Mouse (Mus musculus) ovary, postnatal 36 days (tissue): ENCODE data around the gene Ugt1a9.
"Not testable (repeated sequence)": the region's sequence is repeated elsewhere in the genome, so short reads cannot be mapped to it uniquely, and the experiment has no call there.

Experiments
- DNase-seq: peaks from one replicate; pipeline ENCODE4 v3.0.0; 2022; ENCODE audit warnings: low spot score, mixed read lengths

Gene Ugt1a9

DNA sequence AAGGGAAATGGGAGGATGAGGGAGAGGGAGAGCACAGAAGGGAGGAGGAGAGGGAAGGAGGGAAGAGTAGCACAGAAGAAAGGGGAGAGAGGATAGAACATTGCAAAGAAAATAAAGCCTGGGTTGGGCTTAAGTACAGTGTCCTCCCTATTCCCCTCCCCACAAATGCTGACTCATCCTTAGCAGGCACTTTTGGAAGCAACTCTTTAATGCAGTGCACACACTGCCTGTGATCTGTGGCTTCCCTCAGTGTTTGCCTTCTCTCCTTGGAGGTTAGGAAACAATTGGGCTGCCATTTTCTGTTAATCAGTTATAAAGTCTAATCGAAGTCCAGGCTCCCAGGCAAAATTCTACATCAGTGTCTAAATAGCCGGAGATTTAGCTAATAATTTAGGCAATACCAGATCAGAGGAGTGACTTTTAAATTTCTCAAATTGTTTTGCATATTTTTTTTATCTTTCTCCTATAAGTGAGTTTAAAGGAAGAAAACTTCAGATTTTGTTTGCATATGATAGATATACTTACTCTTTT, 38.5 kb downstream of the Ugt1a9 start:
- DNase-seq, result not testable (repeated sequence)

DNA sequence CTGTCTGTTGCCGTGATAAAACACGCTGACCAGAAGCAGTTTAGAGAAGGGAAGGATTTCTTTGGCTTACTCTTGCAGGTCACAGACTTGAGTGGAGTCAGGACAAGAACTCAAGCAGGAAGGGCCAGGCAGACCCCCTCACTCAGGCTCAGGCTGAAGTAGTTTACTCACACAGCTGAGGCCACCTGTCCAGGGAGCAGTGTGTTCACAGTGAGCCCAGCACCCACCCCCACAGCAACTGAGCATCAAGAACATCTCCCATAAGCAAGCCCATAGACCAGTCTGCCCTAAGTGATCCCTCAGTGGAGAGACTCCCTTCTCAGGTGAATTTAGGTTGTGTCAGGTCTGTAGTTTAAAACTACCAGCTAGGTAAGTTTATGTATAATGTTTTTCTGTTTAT, 39.0 kb downstream of the Ugt1a9 start:
- not testable (repeated sequence) for DNase-seq

DNA sequence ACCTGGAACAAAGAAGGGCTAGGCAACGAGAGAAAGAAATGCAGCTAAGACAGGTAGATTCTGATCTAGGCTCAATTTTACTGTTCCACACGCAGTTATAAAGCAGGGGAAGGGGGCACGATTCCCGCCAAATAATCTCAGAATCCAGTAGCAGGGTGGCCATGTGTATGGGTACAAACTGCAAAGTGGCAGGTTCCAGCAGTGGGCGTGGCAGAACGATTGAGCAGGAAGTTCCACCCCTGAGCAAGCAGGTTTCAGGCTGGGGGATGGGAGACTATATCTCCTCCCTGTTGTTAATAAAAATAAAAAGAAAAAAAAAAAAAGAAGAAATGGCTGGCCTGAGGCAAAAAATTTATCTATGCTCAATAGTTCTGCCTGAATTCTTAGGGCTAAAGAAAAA, 42.2 kb downstream of the Ugt1a9 start:
- not testable (repeated sequence) for DNase-seq

- DNase-seq, result not testable (repeated sequence)
Measured at GRCm38 (mm10) chr1:88120550-88120949, 50.0 kb downstream of the Ugt1a9 start.

DNA sequence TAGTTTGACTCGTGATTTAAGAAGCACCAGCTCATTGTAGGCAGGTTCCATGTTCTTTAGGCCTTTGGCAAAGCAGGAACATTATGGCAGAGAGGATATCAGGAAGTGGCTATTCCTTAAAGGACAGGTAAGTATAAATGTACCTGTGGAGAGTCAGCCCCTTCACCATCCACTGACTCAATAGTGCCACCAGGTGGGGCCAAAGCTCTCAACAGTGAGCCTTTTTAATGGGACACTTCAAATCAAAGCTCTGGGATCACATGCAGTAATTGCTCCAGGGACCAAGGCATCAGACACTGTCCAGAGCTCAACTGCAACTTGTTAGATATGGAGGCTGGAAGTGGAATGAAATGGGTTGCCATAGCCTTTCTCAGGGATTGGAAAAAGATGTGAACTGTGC, 50.9 kb downstream of the Ugt1a9 start:
- not testable (repeated sequence) for DNase-seq

- DNase-seq, result not testable (repeated sequence)
Measured at GRCm38 (mm10) chr1:88125827-88126360, 55.3 kb downstream of the Ugt1a9 start.

DNA sequence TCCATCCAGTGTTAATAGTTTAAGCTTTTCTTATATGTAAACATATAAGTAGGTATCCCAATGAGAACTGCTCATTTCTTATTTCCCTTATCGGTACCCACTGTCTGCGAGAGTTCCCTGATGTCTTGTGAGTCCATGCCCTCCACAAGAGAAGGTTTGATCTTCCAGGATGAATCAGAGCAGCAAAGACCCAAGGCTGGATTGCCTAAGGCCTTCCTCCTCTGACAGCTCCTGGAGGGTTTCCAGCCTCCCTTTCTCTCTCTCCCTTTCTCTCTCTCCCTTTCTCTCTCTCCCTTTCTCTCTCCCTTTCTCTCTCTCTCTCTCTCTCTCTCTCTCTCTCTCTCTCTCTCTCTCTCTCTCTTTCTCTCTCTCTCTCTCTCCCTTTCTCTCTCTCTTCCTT, 58.5 kb downstream of the Ugt1a9 start:
- DNase-seq, result not testable (repeated sequence)

GRCm38 (mm10) chr1:88130223-88130622, 59.6 kb downstream of the Ugt1a9 start:
- DNase-seq, result not testable (repeated sequence)

DNA sequence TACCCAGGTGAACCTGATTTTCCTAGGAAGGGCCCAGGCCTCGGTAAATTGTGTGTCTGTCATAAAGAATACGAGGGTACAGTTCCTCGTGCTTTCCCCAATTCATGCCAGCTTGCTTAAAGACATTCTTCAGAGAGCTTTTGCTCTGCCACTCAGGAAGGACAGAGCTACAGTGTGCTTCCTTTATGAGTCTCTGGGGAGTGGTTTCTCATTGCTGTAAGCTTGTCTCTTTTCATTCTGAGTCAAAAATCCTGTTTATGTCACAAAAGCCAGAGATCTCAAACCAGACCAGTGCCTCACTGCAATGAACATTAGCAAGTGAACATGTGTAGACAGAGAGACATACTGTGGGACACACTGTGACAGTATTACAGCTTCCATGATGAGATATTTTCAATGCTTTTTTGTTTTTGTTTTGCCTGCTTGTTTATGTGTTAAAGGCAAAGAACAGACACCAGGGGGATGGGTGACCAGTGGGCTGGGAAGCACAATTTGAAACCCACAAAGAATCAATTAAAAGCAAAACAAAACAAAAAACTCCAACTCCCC, 63.4 kb downstream of the Ugt1a9 start:
- no peak for DNase-seq

- DNase-seq, result peak; percentile 33
Measured at GRCm38 (mm10) chr1:88134457-88135011, 63.9 kb downstream of the Ugt1a9 start, which contains the start of gene Ugt1a6a. Gene Ugt1a6a (plus strand): TSS chr1:88134809.

- not testable (repeated sequence) for DNase-seq
Measured at GRCm38 (mm10) chr1:88135229-88135904, 64.8 kb downstream of the Ugt1a9 start.

DNA sequence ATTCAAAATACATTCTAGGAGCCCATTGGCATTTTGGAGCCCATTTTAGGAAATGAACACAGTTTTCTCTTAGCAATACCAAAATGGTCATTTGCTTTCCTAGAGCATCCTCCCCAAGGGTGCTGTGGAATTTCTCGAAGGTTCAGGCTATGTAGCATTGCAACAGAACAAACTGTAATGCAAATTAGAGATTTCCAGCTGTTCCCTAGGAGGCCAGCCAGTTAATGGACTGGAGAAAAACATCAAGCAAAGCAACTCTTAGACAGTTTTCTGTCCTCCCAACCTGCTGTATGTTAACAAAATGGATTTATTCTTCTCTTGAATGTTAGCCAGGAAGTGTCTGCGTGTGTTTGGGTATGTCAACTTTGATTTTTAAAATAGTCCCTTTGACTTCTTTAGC, 66.0 kb downstream of the Ugt1a9 start:
- no peak for DNase-seq

DNA sequence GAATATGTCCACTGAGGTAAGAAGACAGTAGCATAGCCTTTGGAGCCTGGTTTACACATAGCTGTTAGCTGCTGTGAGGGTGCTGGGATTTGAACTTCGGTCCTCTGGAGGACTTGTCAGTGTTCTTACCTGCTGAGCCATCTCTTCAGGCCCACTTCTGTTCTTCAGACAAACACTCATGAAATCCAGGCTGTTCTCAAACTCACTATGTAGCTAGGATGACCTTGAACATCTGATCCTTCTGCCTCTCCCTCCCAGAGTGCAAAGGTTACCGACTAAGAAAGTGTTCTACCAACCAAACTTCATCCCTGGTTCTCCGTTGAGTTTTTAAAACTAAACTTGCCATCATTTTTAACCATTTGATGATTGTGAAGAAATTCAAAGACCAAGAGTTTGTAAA, 66.7 kb downstream of the Ugt1a9 start:
- no peak for DNase-seq

DNA sequence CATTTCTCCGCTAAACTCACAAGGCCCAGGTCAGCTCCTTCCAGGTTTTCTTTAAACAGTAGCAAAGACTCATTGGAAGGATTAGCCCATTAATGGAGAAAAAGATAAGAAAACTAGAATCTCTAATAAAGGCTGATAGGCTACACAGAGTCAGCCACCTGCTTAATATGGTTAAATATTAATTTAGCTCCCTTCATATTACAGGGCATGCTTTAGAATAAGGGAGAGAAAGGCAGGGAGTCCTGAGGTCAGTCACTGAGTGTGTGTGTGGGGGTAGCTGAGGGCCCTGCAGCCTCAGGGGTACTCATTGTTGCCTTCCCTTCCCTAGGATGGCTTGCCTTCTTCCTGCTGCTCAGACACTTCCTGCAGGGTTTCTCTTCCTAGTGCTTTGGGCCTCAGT, 67.5 kb downstream of the Ugt1a9 start:
- no peak for DNase-seq

- DNase-seq, result not testable (repeated sequence)
Measured at GRCm38 (mm10) chr1:88140492-88140891, 69.9 kb downstream of the Ugt1a9 start.

DNA sequence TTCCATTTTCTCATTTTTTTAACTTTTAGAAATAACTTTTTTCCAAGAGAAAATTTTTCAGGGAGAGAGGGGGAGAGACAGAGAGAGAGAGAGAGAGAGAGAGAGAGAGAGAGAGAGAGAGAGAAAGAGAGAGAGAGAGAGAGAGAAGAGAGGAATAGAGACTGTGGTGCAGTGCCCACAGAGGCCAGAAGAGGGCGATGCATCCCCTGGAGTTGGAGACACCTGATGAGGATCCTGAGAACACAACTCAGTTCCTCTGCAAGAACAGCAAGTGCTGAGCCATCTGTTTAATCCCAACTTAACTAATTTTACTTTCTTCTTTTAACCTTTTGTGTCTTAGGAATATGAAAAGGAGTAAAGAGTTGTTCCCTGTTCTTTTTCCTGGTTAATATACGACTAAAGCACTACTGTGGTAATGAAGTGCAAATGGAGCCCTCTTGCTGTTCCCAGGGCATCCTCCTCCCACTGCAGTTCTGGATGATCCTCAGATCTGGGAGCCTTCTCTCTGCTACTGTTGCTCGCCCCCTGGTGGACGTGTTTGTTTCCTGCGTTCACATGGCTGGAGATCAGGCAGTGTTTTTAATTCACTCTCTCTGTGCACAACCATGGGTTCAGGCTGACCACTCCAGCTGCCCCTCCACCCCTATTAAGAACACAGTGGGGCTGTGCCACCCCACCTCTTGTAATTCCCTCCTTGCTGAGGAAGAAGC, 73.5 kb downstream of the Ugt1a9 start:
- DNase-seq, result peak; percentile 51

DNA sequence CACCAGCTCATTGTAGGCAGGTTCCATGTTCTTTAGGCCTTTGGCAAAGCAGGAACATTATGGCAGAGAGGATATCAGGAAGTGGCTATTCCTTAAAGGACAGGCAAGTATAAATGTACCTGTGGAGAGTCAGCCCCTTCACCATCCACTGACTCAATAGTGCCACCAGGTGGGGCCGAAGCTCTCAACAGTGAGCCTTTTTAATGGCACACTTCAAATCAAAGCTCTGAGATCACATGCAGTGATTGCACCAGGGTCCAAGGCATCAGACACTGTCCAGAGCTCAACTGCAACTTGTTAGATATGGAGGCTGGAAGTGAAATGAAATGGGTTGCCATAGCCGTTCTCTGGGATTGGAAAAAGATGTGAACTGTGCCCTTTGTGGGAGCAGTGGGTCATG, 74.7 kb downstream of the Ugt1a9 start:
- not testable (repeated sequence) for DNase-seq

GRCm38 (mm10) chr1:88150133-88150532, 79.5 kb downstream of the Ugt1a9 start:
- not testable (repeated sequence) for DNase-seq

GRCm38 (mm10) chr1:88158430-88158829, 87.8 kb downstream of the Ugt1a9 start:
- no peak for DNase-seq

DNA sequence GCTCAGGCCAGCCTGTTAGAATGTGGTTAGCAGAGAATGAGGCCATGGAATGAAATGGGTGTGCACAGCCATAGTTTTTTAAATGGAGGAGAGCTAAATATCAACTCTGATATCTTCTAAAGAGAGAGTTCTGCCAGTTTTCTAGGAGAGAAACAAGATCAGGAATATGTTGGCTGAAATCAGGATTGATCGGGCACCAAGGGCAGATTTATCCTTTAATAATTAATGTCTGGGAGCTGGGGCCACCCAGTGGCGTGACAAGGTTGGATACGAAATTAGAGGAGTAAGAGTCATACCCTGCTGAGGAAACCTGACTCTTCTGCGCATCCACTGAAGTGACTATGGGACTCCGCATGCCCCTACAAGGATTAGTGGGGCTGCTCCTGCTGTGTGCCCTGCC, 95.1 kb downstream of the Ugt1a9 start, which contains the start of gene Ugt1a5:
TSS of gene Ugt1a5 (plus strand) at position 302 of the 400 bp plus-strand sequence.
- DNase-seq, result no peak

- not testable (repeated sequence) for DNase-seq
Measured at GRCm38 (mm10) chr1:88172190-88172589, 101.6 kb downstream of the Ugt1a9 start.

GRCm38 (mm10) chr1:88179657-88180056, 109.1 kb downstream of the Ugt1a9 start:
- DNase-seq, result no peak
